Mouse (Mus musculus): ENCODE measurements around the gene Mknk2. TPM values are rescaled to one million over a fixed set of nuclear protein-coding genes. Genes with fewer than 3 reads are reported as not detected.

The Mknk2 gene
- polyA plus RNA-seq (2015; fragmentation: Nextera tagmentation; extraction: Ambion mirVana): 99.8 and 104 TPM in 2 replicates

DNA sequence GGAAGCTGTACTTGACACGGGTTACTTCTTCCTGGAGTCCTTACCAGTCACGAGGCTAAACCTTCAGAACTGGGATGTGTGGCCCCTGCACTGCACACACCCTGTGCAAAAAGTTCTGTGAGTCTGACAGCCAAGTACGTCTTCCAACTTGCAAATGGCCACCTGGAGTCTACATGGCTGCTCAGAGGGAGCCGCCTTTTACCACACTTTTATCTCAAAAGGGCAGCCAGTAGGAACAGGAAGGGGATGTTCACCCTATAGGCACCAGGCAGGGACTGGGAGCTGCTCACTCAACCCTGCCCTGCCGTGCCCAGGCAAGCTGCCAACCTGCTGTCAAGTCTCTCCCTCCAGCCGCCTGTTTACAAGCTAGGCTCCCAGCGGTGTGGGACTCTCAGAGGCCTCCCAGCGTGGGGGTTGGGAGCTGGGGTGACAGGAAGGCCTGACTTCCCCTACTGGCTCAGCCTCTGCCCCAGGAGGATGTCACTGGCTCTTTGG lies at the start of gene Mknk2:
TSS of gene Mknk2 (minus strand) at position 171 of the 495 bp plus-strand sequence.
- peak; percentile 43 for ATAC-seq (ENCODE audit: borderline replicate concordance, extremely low read depth, low FRiP score, low TSS enrichment)
- WGBS: 2% methylated on average over 8 of the region's 8 CpGs
- peak within 1 kb of the TSS; percentile 90 for H3K4me3 ChIP-seq
- H3K9me3 ChIP-seq: no peaks in the 10 kb centered on the region
- H3K36me3 ChIP-seq: no peaks in the 10 kb centered on the region; the same call in 1 of the 2 replicates
- H3K4me2 ChIP-seq: peak within 1 kb of the TSS; percentile 77
- peak within 1 kb of the TSS; percentile 66 for H3K9ac ChIP-seq
- no peaks in the 10 kb centered on the region for H3K27me3 ChIP-seq
- H3K27ac ChIP-seq: peak within 1 kb of the TSS; percentile 98
- peaks cover 54% of the 10 kb centered on the region for H3K4me1 ChIP-seq

DNA sequence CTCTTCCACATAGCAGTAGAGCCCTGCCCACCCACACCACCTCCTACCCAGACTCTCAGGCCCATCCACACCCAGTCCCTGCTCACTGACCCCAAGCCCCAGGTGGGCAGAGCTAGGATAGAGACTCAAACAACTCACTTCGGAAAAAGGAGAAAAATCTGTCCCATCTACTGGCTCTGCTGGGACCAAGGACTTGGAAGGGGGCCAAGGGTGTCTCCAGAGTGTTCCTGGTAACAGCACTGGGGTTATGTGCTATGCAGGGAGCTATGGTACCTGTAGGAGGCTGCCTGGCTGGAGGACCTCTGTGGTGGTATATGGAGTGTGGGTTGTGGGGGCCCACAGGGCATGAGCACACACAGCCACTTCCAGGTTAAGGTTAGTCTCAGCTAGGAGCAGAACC lies 39.4 kb upstream of the Mknk2 start:
- Histone ChIP-seq H3K9me3 (no peaks in the 10 kb centered on the region), H3K4me2 (no peak overlapping the region), H3K4me3 (no peak overlapping the region), H3K9ac (no peak overlapping the region), H3K4me1 (no peaks in the 10 kb centered on the region), H3K27ac (no peak overlapping the region), H3K36me3 (peaks cover 96% of the 10 kb centered on the region), H3K27me3 (no peaks in the 10 kb centered on the region)
- 77% methylated on average over 1 of the region's 1 CpGs for WGBS
- no peak for ATAC-seq (ENCODE audit: borderline replicate concordance, extremely low read depth, low FRiP score, low TSS enrichment)

DNA sequence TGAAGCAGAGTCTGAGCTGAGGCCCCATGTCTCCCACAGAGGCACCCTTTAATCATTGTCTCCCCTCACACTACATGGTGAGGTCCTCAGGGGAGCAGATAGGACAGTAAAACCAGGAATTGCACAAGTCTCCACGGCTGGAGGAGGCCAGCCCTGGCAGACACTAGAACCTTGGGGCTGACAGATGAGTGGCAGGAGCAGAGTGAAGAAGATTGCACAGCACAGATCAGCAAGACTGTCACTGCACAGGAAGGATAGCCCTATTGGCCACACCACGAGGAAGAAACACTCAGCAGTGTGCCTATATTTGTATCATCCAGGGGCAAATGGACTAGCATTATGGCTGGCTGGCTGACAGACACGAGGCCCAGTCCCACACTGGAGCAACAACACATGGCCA lies 32.9 kb upstream of the Mknk2 start:
- no peak overlapping the region for H3K4me2 ChIP-seq

DNA sequence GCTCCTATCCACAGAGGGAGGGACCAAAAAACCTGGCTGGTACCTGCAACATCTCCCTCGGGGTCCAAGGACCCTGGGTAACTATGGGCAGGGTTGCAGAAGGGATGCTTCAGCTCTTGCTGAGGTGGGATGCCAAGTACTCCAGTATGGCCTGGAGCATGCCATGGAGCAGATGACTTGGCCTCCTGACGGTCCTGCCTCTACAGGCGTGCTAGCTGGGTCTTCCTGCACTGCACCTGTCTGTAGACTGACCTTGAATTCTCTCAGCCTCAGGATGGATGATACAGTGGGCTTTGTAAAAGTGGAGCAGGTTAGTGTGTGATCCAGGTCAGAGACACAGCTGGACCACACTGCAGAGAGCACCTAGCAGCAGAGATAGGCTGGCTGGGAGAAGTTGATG lies 27.6 kb upstream of the Mknk2 start:
- H3K36me3 ChIP-seq: peaks cover 39% of the 10 kb centered on the region
- no peaks in the 10 kb centered on the region for H3K9me3 ChIP-seq
- no peak overlapping the region for H3K9ac ChIP-seq
- no peak overlapping the region for H3K27ac ChIP-seq
- 81% methylated on average over 3 of the region's 3 CpGs for WGBS
- H3K4me1 ChIP-seq: peaks cover 23% of the 10 kb centered on the region
- H3K4me2 ChIP-seq: no peak overlapping the region
- no peak for ATAC-seq (ENCODE audit: borderline replicate concordance, extremely low read depth, low FRiP score, low TSS enrichment)
- no peak overlapping the region for H3K4me3 ChIP-seq
- no peaks in the 10 kb centered on the region for H3K27me3 ChIP-seq

More for the DNA sequence above, 32.9 kb upstream of the Mknk2 start:
- H3K4me1 ChIP-seq: no peaks in the 10 kb centered on the region
- H3K27ac ChIP-seq: no peak overlapping the region
- no peak overlapping the region for H3K4me3 ChIP-seq
- WGBS: 84% methylated on average over 3 of the region's 3 CpGs
- peaks cover 91% of the 10 kb centered on the region for H3K36me3 ChIP-seq
- no peaks in the 10 kb centered on the region for H3K9me3 ChIP-seq
- H3K27me3 ChIP-seq: no peaks in the 10 kb centered on the region
- ATAC-seq (ENCODE audit: borderline replicate concordance, extremely low read depth, low FRiP score, low TSS enrichment): no peak
- no peak overlapping the region for H3K9ac ChIP-seq

DNA sequence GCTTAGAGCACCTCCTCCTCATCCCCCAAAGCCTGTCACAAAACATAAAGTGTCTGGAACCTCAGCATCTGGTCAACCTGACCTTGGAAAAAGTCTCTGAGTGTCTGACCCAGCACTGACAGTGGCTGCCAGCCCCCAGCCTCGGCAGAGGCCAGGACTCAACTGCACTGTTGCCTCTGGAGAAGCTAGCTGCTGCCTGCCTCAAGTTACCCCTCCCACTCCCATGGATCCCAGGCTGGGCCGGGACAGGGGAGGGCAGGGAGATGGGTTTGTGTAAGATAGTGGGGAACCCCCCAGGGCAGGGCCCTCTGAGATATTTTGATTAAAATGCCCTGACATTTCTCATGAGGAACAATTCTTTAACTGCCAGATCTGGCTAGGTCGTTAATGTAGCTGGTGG lies 27.1 kb upstream of the Mknk2 start:
- peaks cover 34% of the 10 kb centered on the region for H3K36me3 ChIP-seq
- H3K27me3 ChIP-seq: no peaks in the 10 kb centered on the region
- no peak for ATAC-seq (ENCODE audit: borderline replicate concordance, extremely low read depth, low FRiP score, low TSS enrichment)
- no peak overlapping the region for H3K4me3 ChIP-seq
- no peaks in the 10 kb centered on the region for H3K9me3 ChIP-seq
- no peak overlapping the region for H3K9ac ChIP-seq
- H3K27ac ChIP-seq: no peak overlapping the region
- H3K4me1 ChIP-seq: peaks cover 27% of the 10 kb centered on the region
- no peak overlapping the region for H3K4me2 ChIP-seq
- 55% methylated on average over 3 of the region's 3 CpGs for WGBS

DNA sequence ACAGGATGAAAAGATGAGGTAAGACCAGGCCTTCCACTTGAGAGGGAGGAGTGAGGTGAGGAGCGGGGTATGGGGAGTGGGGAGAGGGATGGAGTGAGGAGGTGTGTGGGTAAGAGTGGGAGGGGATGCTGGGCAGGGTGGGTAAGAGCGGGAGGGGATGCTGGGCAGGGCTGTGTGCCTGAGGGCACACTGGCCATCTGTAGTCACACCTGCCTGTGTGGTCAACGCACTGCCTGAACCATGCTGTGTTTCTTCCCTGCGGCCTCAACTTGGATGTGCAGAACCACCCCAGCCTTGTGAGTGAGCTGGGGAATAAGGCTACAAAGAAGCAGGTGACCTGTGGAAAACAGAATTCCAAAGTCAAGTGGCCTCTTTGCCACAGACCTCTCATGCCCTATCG lies 26.5 kb upstream of the Mknk2 start:
- Histone ChIP-seq H3K4me2 (no peak overlapping the region), H3K27me3 (no peaks in the 10 kb centered on the region), H3K4me3 (no peak overlapping the region), H3K9me3 (no peaks in the 10 kb centered on the region), H3K27ac (no peak overlapping the region), H3K4me1 (peaks cover 33% of the 10 kb centered on the region), H3K9ac (no peak overlapping the region), H3K36me3 (peaks cover 28% of the 10 kb centered on the region)
- 80% methylated on average over 5 of the region's 5 CpGs for WGBS
- no peak for ATAC-seq (ENCODE audit: borderline replicate concordance, extremely low read depth, low FRiP score, low TSS enrichment)

DNA sequence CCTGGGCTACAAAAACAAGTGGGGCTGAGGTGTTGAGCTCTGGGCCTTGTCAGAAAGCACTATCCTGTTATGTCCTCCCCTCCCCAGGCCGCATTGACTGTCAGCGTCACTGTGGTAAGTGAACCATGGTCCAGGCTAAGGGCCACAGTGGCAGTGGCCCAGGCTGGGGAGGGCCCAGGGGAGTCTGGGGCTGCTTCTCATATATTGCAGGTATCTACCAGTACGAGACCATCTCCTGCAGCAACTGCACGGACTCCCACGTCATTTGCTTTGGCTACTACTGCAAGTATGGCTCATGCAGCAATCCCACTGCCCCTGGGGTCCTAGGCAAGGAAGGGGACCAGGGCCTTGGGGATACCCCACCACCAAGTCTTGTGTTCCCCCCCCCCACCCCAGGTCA lies 25.7 kb upstream of the Mknk2 start:
- Histone ChIP-seq H3K36me3 (peaks cover 20% of the 10 kb centered on the region), H3K27ac (0 out of 2 replicates have a peak overlapping the region, but pooled peaks have one; percentile 88), H3K9me3 (no peaks in the 10 kb centered on the region), H3K4me3 (peak overlapping the region; percentile 69), H3K4me2 (peak overlapping the region; percentile 95), H3K4me1 (peaks cover 34% of the 10 kb centered on the region), H3K27me3 (no peaks in the 10 kb centered on the region), H3K9ac (peak overlapping the region; percentile 62)
- ATAC-seq (ENCODE audit: borderline replicate concordance, extremely low read depth, low FRiP score, low TSS enrichment): no peak
- 84% methylated on average over 5 of the region's 5 CpGs for WGBS

DNA sequence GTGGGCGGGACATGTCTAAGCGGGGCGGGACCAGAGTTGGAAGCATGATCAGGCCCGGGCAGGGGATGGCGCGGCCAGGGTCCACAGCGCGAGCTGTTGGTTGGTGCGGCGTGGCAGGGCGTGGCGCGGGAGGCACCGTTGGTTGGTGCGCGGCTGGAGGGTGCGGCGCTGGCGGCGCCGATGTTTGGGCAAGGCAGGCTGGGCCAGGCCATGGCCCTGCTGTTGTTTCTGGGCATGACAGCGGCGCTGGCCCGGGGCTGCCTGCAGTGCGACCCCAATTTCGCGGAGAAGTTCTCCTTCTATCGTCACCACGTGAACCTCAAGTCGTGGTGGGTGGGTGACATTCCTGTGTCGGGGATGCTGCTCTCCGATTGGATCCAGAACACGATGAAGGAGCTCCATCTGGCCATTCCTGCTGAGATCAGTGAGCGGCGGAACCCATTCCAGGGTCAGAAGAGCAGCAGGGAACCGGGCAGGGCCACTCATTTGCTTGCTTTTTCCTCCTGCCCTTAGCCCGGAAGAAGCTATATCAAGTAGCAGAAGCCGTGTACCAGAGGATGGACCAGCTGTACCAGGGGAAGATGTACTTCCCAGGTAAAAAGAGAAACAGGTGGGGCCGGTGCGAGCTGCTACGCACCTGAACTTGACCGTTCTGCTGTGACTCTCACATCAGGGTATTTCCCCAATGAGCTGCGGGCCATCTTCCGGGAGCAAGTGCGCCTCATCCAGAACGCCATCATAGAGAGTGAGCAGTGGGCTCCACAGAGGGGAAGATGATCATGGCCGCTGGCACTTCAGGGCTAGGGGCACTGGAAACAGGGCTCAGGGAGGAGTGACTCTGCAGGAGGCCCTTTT lies 24.9 kb upstream of the Mknk2 start:
- Histone ChIP-seq H3K9ac (peak overlapping the region; percentile 62), H3K36me3 (peaks cover 12% of the 10 kb centered on the region), H3K27ac (peak overlapping the region; percentile 88), H3K4me2 (peak overlapping the region; percentile 95), H3K9me3 (no peaks in the 10 kb centered on the region), H3K27me3 (no peaks in the 10 kb centered on the region), H3K4me1 (peaks cover 40% of the 10 kb centered on the region), H3K4me3 (peak overlapping the region; percentile 69)
- under 1% methylated on average over 47 of the region's 47 CpGs for WGBS
- peak; percentile 90 for ATAC-seq (ENCODE audit: borderline replicate concordance, extremely low read depth, low FRiP score, low TSS enrichment)

DNA sequence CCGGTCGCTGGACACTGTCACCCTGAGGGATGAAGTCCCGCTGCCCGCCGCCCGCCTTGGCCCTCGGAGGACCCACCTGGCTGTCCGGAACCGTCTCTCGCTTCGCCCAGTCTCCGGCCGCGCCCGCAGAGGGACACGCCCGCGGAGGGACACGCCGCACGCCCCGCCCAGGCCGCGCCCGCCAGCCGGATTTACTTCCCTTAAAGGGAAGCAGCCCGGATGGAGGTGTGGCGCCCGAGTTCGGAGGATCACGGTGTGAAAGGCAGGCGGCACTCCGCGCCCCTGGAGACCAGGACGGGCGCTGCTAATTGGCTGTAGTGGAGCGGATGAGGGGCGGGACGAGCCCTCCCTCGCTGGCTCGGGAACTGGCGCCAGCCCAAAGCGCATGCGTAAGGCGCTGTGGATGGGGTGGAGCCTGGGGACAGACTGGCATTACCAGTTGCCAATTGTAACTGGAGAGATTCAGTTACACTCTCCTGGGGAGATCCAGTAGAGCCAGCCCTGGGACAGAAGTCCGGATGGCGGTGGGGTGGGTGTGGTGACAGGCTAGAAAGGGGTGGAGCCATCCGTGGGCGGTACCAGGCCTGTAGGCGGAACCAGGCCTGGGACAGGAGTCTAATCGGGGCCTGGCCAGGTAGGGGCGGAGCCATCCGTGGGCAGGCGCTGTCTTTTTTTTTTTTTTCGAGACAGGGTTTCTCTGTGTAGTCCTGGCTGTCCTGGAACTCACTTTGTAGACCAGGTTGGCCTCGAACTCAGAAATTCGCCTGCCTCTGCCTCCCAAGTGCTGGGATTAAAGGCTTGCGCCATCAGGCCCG lies 24.0 kb upstream of the Mknk2 start, which contains the start of the genes Mob3a and Izumo4:
TSS of gene Mob3a (minus strand) at position 257 of the 815 bp plus-strand sequence.
TSS of gene Izumo4 (plus strand) at position 464 of the 815 bp plus-strand sequence.
- no peaks in the 10 kb centered on the region for H3K9me3 ChIP-seq
- peaks cover 41% of the 10 kb centered on the region for H3K4me1 ChIP-seq
- under 1% methylated on average over 59 of the region's 59 CpGs for WGBS

DNA sequence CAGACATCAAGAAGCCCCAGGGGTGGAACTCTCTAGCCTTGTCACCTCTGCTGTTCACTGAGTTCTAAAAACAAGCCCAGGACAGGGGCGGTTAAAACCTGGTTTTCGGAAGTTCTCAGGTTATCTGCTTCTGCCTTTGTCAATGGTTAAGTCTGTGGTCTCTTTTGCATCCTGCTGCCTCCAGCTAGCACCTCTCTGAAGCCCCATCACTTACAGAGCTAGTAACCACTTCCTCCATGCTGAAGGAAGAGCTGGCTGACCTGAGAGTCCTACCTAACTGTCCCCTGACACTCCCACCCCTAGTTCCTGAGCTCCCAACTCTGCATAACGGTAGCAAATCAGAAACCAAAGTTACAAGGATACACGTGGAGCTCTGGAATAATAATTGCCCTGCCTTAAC lies 22.8 kb upstream of the Mknk2 start:
- H3K27me3 ChIP-seq: no peaks in the 10 kb centered on the region
- no peak for ATAC-seq (ENCODE audit: borderline replicate concordance, extremely low read depth, low FRiP score, low TSS enrichment)
- H3K9me3 ChIP-seq: no peaks in the 10 kb centered on the region
- H3K9ac ChIP-seq: peak overlapping the region; percentile 58
- WGBS: 38% methylated on average over 4 of the region's 4 CpGs
- H3K4me3 ChIP-seq: peak overlapping the region; percentile 69
- H3K27ac ChIP-seq: 0 out of 2 replicates have a peak overlapping the region, but pooled peaks have one; percentile 88
- no peaks in the 10 kb centered on the region for H3K36me3 ChIP-seq
- peaks cover 53% of the 10 kb centered on the region for H3K4me1 ChIP-seq
- H3K4me2 ChIP-seq: peak overlapping the region; percentile 95

More for the DNA sequence above, 24.0 kb upstream of the Mknk2 start, which contains the start of the genes Mob3a and Izumo4:
- Histone ChIP-seq H3K9ac (peak within 1 kb of the TSS; percentile 62), H3K27ac (peak within 1 kb of the TSS; percentile 88), H3K27me3 (no peaks in the 10 kb centered on the region), H3K4me2 (peak within 1 kb of the TSS; percentile 95), H3K4me3 (peak within 1 kb of the TSS; percentile 69), H3K36me3 (peaks cover 3% of the 10 kb centered on the region)
- peak; percentile 97 for ATAC-seq (ENCODE audit: borderline replicate concordance, extremely low read depth, low FRiP score, low TSS enrichment)

DNA sequence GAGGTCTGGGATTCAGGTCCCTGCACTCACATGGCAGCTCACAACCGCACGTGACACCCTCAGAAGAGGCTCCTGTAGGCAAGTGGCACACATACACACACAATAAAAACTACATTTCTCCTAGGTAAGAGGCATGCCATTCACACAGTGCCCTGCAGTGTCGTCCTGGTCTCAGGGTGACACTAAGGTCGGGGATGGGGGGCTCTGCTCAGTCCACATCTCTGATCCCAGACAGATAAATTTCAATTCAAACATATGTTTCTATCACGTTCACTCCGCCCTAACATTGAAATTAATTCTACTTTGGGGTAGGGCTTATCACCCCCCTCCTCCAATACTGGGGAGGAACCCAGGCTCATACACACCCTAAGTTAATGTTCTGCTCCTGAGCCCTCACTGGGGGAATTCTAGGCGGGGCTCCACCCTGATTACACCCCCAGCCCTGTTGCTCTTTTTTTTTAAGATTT lies 22.2 kb upstream of the Mknk2 start:
- H3K27ac ChIP-seq: no peak overlapping the region
- H3K4me2 ChIP-seq: peak overlapping the region; percentile 95
- WGBS: 78% methylated on average over 7 of the region's 7 CpGs
- H3K4me1 ChIP-seq: peaks cover 60% of the 10 kb centered on the region
- H3K9me3 ChIP-seq: no peaks in the 10 kb centered on the region
- no peak for ATAC-seq (ENCODE audit: borderline replicate concordance, extremely low read depth, low FRiP score, low TSS enrichment)
- H3K9ac ChIP-seq: peak overlapping the region; percentile 27; the same call in 1 of the 2 replicates
- H3K4me3 ChIP-seq: no peak overlapping the region
- no peaks in the 10 kb centered on the region for H3K27me3 ChIP-seq
- no peaks in the 10 kb centered on the region for H3K36me3 ChIP-seq
